Mouse (Mus musculus) urinary bladder, postnatal 4 days (tissue): ENCODE measurements around the gene Itpkb.
"Not testable (repeated sequence)": the region's sequence is repeated elsewhere in the genome, so short reads cannot be mapped to it uniquely, and the experiment has no call there.

Experiments
- DNase-seq, 2 experiments: peaks; one replicate each; pipeline ENCODE4 v3.0.0; 2021 to 2022; ENCODE audit warnings: low spot score in 2 of 2

Itpkb gene

DNA sequence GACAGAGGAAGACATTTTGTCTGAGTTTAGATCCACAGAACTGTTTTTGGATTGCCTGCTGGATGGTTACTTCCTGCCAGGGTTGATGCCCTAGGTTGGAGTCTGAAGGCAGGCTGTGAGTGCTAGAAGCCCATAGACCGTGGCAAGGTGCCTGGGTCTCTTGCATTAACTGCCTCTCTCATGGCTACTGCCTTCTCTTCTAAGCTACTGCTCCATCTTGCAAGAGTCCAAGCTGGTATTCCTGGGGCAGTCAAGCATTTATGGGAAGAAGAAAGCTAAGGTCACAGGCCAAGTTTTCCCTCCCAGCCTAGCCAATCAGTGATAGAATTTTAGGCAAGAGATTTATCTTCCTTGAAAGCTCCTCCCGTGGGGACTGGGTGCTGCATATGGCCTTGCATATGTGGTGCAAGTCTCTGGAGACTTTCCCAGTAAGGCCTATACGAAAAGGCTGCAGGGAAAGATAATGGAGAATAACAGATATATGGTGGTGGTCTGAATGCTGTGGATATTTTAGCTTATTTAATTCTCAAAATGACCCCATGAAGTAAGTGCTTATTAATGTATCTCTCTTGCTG is 36.8 kb downstream of the Itpkb start:
- DNase-seq: no peak

DNA sequence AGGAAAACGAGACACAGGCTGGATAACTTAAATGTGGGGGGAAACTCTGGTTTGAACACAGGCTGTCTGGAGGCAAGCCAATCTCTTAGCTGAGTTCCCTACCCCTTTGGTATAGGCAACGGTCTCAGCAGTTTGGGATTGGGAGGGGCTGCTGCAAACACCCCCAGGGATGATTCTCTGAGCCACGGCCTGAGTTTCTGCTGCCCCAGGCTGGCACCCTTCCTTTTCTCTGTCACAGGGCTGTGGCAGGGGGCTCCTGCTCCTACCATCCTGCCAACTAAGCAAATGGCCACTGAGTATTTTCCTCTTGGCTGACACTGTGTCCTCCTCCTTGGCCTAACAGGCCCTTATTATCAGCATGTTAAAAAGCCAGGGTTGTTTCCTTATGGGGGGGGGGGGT is 37.3 kb downstream of the Itpkb start:
- DNase-seq: no peak

DNA sequence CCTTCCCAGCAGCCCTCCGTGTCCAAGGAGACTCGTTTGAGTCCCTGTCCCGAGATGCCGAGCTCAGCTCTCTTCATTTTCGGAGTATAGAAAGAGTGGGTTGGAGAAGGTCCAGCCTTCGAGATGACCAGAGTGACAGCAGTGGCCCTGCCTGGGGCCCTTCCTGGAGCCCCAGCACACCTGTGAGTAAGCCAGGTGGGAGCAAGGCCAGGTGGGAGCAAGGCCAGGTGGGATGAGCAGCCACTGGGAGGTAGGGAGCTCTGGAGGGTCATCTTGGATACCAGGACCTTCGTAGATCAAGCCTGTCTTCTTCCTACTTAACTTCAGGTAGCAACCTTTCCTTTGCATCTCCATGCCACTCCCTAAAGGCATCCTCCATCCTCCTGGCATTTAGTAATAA is 37.8 kb downstream of the Itpkb start:
- DNase-seq: no peak

DNA sequence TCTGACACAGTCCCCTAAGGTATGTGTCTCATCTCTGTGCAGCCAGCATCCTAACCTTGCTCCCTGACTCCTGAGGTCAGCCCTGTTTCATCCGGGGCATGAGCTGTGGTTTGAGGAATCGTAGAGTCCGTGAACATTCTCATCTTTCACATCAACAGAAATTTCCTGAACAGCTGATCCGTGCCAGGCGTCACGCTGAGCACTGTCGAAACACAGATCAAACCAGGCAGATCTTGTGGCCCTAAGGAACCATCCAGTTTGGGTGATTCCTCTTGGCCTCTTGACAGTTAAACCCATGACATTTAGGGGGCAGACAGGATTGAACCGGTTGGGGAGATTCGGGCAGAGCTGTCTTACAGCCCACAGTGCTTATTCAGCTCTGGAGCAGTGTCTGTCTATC is 38.4 kb downstream of the Itpkb start:
- no peak for DNase-seq

- DNase-seq: no peak
These were observed 40.8 kb downstream of the Itpkb start for GRCm38 (mm10) chr1:180370858-180371652.

- DNase-seq: not testable (repeated sequence)
These were observed 42.0 kb downstream of the Itpkb start for GRCm38 (mm10) chr1:180372258-180372657.

GRCm38 (mm10) chr1:180376598-180376997 is 46.3 kb downstream of the Itpkb start:
- no peak for DNase-seq

DNA sequence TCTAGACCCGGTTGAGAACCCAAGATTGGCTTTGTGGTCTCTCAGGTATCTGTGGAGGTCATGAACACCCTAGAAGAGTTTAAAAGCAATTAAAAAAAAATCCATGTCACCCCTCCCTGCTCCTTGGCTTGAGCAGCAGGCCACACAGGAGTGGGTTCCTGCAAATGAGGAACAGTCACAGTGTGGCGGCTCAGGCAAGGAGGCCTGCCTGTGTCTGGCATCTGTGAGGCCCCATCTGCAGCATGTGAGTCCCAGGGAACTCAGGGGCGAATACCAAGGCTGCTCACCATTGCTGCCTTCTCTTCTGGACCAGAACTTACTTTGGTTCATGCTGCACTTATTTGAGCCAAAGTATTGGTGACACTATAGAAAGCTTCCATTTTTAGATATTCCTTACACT is 49.3 kb downstream of the Itpkb start:
- no peak for DNase-seq

GRCm38 (mm10) chr1:180382358-180382757 is 52.1 kb downstream of the Itpkb start:
- no peak for DNase-seq

- DNase-seq: no peak
These were observed 53.6 kb downstream of the Itpkb start for GRCm38 (mm10) chr1:180383884-180384283.

- DNase-seq: no peak
These were observed 54.2 kb downstream of the Itpkb start for GRCm38 (mm10) chr1:180384486-180384885.

DNA sequence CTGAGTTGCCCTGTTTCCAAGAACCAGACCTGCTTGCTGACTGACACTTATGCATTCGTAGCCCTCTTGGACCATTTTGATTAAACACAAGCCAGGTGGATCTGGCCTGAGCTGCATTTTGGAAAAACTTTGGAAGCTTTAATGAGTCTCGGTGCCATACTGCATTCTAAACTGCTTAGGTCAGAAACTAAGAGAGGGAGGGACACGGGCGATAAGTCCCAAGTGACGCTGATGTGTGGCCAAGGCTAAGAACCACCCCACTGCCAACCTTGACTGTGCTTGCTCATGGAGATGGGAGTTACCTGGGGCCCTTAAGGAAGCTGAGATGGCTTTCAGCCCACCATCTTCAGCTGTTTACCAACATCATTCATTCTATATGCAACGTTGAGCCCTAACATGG is 55.0 kb downstream of the Itpkb start:
- no peak for DNase-seq

DNA sequence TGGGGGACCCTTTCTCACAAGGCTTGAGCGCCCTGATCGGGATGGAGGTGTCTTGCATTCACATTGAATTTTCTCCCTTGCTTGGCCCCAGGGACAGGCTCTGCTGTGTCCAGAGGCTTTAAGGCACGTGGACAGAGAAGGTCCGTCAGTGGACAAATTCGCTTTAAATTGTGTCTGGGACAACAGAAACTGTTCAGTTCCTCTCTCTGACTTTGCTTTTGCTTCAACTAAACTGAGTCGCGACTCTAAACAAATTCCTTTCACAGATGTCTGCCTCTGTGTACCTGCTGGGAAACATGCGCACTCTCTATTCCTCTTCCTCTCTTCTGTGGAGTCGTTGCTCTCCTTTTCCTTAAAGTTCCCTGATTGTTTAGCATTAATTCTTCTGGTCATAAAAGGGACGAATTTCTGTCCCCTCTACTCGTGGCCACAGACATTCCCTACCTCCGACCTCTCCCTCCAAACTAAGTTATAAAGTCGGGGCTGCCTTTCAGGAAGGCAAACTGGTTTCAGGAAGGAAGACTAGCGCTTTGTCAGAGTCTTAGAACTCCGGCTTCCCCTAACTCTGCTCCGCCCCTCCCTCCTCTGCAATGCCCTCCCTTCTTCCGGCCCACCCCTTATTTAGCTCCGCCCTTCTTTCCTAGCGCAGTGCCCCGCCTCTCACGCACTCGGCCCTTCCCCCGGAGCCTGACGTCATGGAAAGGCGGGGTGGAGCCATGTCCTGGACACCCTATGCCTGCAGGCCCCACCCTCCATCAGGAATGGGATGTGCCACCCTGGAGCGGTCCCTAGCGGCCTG is 56.9 kb downstream of the Itpkb start:
- peak; percentile 98 to 99 for DNase-seq

- no peak for DNase-seq
These were observed 57.6 kb downstream of the Itpkb start for GRCm38 (mm10) chr1:180387750-180388480.

DNA sequence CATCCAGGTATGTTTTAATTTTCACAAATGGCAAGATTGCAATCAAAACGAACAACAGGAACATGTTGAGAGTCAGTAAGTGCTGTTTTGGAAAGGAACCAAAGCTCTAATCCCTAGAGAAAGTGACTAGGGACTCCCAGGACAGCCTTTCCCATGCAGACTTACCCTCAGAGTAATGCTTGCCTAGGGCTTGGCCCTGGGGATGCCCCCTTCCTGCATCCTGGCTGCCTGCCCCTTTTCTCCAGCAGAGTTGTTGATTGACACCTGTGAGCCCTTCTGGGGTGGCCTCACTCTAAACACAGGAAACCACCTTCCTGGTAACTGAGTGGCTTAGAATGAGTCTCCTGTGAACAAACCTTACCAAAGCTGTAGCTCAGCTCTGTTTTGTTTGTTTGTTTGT is 58.2 kb downstream of the Itpkb start:
- no peak for DNase-seq

GRCm38 (mm10) chr1:180389213-180389760 is 59.0 kb downstream of the Itpkb start:
- not testable (repeated sequence) for DNase-seq

DNA sequence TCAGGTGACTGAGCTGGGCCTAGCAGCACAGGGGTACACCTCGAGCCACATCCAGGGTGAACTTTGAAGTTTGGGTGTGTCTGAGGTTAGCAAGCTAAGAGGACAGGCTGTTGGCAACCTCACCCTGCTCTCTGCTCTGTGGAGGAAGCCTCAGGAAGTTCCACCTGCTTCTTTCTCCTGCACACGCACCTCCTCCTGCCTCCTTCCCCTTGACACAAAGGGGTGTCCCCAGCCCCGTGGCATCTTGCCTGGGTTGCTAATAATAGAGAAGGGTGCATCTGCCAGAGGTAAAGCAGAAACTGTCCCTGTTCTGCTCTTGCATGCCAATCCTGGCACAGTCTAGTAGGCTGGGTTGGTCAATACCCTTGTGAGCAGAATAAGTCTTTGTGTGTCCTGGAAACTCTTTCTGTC is 60.0 kb downstream of the Itpkb start:
- DNase-seq: no peak

DNA sequence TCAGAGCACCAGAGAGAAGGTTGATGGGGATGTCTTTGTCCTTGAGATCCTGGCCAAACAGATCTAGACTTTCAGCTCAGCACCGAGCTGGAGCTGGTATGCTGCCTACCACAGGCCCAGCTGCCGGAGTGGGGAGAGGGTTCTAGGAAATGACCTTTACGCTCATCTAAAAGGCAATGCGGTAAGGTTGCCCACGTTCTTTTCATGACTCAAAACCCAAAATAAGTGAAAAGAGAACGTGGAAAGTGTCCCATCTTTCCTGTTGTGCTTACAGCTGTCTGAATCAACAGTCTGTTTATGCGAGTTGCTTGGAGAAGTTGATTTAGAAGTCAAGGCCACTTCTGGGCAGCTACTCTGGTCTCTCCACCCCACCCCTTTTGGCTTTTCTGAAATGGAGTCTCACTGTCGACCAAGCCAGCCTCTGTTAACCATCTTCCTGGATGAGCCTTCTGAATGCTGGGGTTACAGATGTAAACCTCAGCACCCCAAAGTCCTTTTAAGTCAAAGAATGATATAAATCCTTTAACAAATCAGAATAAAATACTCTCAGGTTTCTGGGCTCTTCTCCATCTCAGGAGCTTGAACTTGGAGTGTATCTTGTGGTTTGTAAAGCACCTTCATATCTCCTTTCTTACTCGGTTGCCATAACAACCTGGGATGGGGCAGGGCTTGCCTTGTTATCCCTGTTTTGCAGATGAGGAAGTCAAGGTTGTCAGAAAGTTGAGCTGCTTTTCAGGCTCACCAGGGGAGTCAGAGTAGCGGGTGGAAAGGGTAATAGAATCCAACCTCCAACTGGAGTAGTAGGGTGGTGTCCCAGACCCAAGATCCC is 60.7 kb downstream of the Itpkb start:
- DNase-seq: no peak

DNA sequence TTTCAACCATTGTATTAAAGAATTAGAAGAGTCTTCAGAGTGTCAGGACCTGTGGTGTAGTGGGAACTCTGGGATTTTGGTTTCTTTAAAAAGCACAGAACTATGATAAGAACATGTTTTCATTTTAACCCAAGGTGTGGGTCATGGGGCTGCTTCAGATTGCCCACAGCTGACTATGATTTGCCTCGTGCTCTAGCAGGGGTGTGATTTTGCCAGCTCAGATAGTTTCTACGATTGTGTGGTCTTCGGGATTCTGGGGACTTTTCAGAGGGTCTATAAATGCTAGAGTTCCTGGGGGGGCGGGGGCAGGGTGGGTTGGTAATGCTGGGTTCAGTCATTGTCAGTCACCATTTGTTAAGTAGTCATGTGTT is 61.3 kb downstream of the Itpkb start:
- DNase-seq: no peak

DNA sequence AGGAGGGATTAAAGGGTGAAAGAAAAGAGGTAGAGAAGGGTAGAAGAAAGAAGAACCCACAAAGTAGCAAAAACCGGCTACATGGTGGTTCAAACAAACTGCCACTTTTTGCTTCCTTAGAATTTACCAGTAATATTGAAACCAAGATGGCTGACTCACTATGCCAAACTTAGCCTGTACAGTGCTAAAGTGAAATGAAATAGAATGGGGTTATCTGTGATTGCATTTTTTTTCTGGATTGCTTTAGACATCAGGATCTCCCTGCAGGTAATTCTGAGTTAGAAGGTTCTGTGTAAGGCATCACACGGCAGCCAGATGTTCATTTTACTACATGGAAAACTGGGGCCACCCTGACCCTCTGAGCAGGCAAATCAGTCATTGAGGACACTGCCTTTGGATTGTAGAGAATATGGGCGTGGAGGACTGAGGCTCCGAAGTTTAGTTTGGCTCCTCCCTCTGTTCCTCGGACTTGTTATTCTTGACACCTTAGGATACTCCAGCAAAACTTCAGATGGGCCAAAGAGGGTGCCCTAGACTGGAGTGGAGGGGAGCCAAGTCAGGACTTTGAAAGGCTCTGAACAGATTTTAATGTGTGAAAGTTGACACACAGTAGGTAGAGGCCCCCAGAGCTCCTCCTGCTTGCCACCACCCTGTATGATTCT is 62.0 kb downstream of the Itpkb start:
- DNase-seq: no peak
